Mouse (Mus musculus) kidney, postnatal 14 days (tissue): ENCODE data around the gene Foxo3.

ENCODE experiments used
- DNase-seq: peaks from one replicate; pipeline ENCODE4 v3.0.0; 2022; ENCODE audit warnings: mixed read lengths

The Foxo3 gene

GRCm38 (mm10) chr10:42221996-42222395, 54.6 kb downstream of the Foxo3 start:
- no peak for DNase-seq

- no peak for DNase-seq
These were observed 55.2 kb downstream of the Foxo3 start for GRCm38 (mm10) chr10:42221136-42221891.

GRCm38 (mm10) chr10:42220418-42220952, 56.1 kb downstream of the Foxo3 start:
- peak; percentile 43 for DNase-seq

GRCm38 (mm10) chr10:42211407-42211806, 65.1 kb downstream of the Foxo3 start:
- DNase-seq: peak; percentile 55

GRCm38 (mm10) chr10:42210641-42211040, 65.9 kb downstream of the Foxo3 start:
- no peak for DNase-seq

GRCm38 (mm10) chr10:42209809-42210208, 66.7 kb downstream of the Foxo3 start:
- no peak for DNase-seq

GRCm38 (mm10) chr10:42207612-42208011, 68.9 kb downstream of the Foxo3 start:
- DNase-seq: no peak

GRCm38 (mm10) chr10:42204768-42205412, 71.7 kb downstream of the Foxo3 start:
- peak; percentile 54 for DNase-seq

GRCm38 (mm10) chr10:42203321-42204155, 73.0 kb downstream of the Foxo3 start:
- DNase-seq: no peak

GRCm38 (mm10) chr10:42202561-42202960, 74.0 kb downstream of the Foxo3 start:
- DNase-seq: peak; percentile 75

GRCm38 (mm10) chr10:42199472-42199871, 77.1 kb downstream of the Foxo3 start:
- no peak for DNase-seq

- DNase-seq: no peak
These were observed 77.9 kb downstream of the Foxo3 start for GRCm38 (mm10) chr10:42198682-42199081.

GRCm38 (mm10) chr10:42194784-42195183, 81.8 kb downstream of the Foxo3 start:
- DNase-seq: no peak

GRCm38 (mm10) chr10:42193981-42194380, 82.6 kb downstream of the Foxo3 start:
- peak; percentile 35 for DNase-seq

GRCm38 (mm10) chr10:42192951-42193350, 83.6 kb downstream of the Foxo3 start:
- no peak for DNase-seq

GRCm38 (mm10) chr10:42189674-42190434, 86.7 kb downstream of the Foxo3 start:
- DNase-seq: peak; percentile 43

GRCm38 (mm10) chr10:42189037-42189436, 87.5 kb downstream of the Foxo3 start:
- no peak for DNase-seq

- no peak for DNase-seq
These were observed 88.5 kb downstream of the Foxo3 start for GRCm38 (mm10) chr10:42188091-42188490.

GRCm38 (mm10) chr10:42186941-42187401, 89.6 kb downstream of the Foxo3 start:
- no peak for DNase-seq

GRCm38 (mm10) chr10:42180333-42180732, 96.2 kb downstream of the Foxo3 start:
- DNase-seq: no peak

GRCm38 (mm10) chr10:42178751-42179150, 97.8 kb downstream of the Foxo3 start:
- no peak for DNase-seq
